Mouse (Mus musculus) megakaryocyte, adult 5-6 weeks (primary cell): ENCODE measurements at regions not wholly inside any gene's neighbourhood (a gene's known extent, or its start where the extent isn't known, plus 50 kb on each side); places are given as distances from the start of the nearest gene placed in this dataset.
"Not testable (repeated sequence)": the region's sequence is repeated elsewhere in the genome, so short reads cannot be mapped to it uniquely, and the experiment has no call there.

Experiments used
- ATAC-seq: 2 replicates; pipeline ENCODE4 v1.8.0; 2016; ENCODE audit warnings: mild to moderate bottlenecking, inconsistent platforms; ENCODE audit not compliant: poor library complexity, severe bottlenecking

DNA sequence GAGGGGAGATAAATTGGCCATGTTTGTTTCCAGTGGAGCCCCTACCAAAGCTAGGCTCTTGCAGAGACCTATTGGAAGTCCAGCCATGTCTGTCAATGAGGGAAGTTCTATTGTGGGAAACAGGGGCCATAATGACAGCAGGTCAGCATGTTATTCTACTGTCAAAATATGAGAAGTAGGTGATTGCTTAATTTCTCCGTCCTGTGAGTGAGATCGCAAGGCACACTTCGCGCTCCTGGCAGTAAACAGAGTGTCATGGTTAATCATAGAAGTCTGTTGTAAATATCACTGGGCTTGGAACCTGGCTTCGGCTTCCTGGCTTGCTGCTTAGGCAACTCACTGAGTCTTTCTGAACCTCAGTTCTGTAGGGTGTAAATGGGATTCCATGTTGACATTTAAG lies 72.5 kb upstream of the Ccdc122 start:
- ATAC-seq: peak; percentile 87

DNA sequence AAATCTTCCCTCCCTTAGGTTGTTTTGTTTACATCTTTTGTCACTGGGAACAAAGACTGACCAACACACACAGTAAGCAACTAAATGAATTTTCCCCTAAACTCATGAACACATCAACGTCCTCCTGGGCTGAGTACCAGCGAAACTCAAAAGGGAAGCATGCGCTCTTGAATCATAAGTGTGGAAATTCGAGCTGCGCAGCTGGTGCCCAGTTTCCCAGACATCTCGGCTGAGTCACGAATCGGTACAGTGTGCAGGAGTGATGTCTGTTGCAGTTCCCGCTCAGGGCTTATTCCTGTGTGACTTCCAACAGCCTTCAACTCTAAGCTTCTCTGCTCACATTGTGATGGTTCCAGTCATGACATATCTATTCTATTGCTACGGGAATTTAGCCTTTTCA lies 77.7 kb upstream of the Ccdc122 start:
- no peak for ATAC-seq

- no peak for ATAC-seq
Observed at GRCm38 (mm10) chr14:76957136-76957535, 79.4 kb upstream of the Ccdc122 start.

GRCm38 (mm10) chr14:76953171-76953570 lies 83.4 kb upstream of the Ccdc122 start:
- ATAC-seq: no peak

DNA sequence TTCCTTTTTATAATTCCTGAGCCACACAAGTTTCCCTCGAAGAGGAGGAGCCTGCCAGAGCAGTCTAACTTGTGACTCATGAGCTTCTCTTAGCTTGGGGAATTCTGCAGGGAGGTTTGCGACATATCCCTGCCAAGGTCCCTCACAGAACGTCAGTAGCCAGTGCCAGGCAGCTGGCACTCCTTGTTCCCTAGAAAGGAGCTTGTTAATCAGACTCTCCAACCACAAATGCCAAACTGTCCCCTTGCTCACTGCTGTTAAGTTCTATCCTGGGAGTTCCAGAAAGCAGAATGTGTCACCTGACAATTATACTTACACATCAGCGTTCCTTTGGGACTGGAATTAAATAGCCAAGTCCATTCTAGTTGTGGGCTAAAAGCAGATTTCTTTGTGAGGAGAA lies 85.1 kb upstream of the Ccdc122 start:
- ATAC-seq: no peak

GRCm38 (mm10) chr14:76949388-76949787 lies 87.2 kb upstream of the Ccdc122 start:
- ATAC-seq: no peak

DNA sequence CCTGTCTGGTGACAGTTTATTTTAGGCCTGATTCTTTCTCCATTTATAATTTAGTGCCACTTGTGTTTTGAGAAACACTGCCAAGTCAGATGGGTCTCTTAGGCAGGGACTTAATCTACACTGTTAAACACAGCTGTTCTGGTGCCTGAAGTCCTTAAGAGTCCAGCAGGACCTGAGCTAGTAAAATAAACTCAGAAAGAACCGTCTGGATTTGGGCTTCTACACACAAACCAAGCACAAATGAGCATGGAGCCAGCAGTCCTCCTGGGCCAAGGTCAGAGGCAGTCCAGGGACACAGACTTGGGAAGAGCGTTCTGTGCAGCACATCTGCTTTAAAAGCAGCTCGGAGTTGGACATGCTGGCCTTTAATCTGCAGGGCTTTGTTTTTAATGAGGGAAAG lies 87.6 kb upstream of the Ccdc122 start:
- no peak for ATAC-seq

- no peak for ATAC-seq
Observed at GRCm38 (mm10) chr14:76948481-76948880, 88.1 kb upstream of the Ccdc122 start.

DNA sequence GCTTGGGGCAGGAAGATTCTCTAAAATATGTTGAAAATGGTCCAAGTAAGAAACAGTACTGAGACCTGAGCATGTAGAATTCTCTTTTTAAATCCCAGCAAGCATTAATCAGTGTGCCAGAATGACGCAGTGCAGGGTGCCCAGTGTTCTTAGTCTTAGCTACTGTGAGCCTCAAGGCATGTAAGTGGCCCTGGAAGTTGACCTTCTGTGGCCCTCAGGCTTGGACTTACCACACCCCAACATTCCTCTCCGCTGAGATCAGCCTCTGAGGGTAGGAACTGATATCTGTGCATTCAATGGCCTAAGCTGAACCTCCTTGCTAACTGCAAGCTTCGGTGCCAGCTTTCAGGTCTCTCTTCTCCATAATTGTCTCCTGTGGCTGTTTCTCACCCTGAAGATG lies 89.4 kb upstream of the Ccdc122 start:
- no peak for ATAC-seq

DNA sequence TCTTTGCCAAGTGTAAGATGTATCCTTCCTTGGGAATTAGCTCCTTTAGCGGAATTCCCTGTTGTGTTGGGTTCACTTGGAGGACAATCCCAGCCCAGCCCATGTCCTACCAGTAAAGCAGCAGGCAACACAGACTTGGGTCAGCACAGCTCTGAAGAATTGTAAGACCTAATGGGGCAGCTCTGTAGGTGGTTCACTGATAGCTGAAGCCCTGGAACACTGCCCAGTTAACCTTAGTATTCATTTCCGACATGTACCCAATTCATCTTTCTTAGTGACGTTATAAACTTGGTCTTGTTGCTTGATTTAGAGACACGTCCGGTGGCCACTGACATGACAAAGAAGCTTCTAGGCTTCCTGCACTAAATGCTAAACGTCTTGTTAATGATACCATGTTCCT lies 90.9 kb upstream of the Ccdc122 start:
- ATAC-seq: no peak

GRCm38 (mm10) chr14:76941474-76942212 lies 94.9 kb upstream of the Ccdc122 start:
- peak; percentile 72 for ATAC-seq

- no peak for ATAC-seq
Observed at GRCm38 (mm10) chr14:76940507-76940906, 96.1 kb upstream of the Ccdc122 start.

GRCm38 (mm10) chr14:76936671-76937070 lies 99.9 kb upstream of the Ccdc122 start:
- ATAC-seq: no peak

DNA sequence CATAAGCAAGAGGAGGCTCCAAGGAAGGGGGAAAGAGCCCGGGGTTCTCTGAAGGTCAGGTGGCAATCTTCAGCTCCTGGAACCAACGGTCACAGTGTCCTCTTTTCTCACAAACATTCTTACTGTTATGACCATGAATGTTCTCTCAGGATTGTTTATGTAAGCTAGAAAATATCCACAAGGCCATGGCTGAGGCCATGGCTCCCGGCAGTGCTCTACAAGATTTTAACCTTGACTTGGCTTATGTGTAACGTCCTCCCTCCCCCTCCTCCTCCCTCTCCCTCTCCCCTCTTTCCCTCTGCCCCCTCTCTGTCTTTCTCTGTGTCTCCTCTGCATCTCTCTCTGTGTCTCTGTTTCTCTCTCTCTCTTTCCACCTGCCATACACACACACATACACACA lies 100.5 kb upstream of the Ccdc122 start:
- ATAC-seq: not testable (repeated sequence)

DNA sequence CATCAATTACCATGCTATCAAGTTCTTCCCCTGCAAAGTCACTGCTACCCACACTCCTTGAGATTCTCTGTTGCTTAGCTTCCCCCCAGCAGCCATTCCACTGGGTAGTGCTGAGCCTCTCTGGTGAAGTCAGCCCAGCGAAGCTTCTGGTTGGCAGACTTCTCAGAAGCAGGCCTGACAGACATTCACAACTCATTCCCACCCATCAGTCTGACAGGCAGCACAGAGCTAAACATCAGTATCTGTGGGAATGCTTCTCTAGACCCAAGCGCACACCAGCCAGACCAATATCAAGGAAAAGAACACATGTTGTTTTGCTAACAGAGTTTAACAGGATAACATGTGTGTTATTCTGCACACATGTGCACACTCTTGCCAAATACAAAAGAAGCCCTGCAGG lies 101.1 kb upstream of the Ccdc122 start:
- no peak for ATAC-seq

DNA sequence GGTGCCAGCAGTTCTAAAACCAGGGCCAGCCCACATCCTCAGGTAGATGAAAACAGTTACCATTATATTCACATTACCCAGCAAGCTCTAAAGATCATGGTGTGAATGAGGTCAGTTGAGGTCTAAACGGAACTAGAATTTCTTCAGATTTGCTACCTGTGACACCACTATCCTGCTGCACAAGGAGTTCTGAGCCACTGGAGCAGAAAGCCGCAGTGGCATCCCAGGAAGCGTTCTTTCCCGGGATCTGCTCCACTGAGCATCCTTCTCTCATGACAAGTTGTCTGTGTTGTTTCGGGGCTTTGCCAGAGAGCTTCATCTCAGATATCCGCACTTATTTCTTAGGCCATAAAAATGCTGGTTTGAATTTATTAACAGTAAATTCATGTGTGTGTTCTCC lies 103.7 kb upstream of the Ccdc122 start:
- ATAC-seq: no peak

- ATAC-seq: no peak
Observed at GRCm38 (mm10) chr14:76931398-76931797, 105.2 kb upstream of the Ccdc122 start.

DNA sequence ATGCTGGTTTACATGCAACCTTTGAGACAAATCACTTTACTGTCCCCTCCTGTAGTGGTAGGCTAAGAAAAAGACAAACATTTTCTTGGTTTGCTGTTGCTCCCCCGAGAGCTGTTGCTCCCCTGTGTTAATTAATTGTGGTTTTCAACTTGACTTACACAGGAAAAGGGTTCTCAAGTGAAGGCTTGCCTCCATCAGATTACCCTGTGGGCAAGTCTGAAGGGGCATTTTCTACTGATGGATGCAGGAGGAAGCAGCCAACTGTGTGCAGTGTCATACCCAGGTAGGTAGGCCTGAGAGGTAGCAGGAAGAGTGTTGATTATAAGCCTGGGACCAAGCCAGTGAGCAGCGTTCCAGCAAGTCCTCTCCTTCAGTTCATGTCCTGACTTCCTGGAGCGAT lies 107.0 kb upstream of the Ccdc122 start:
- no peak for ATAC-seq

- ATAC-seq: no peak
Observed at GRCm38 (mm10) chr14:76928706-76929105, 107.9 kb upstream of the Ccdc122 start.

- peak; percentile 47 for ATAC-seq
Observed at GRCm38 (mm10) chr14:76927245-76927806, 109.2 kb upstream of the Ccdc122 start.

- ATAC-seq: no peak
Observed at GRCm38 (mm10) chr14:76926416-76926815, 110.2 kb upstream of the Ccdc122 start.

GRCm38 (mm10) chr14:76922399-76922939 lies 114.1 kb upstream of the Ccdc122 start:
- no peak for ATAC-seq

- no peak for ATAC-seq
Observed at GRCm38 (mm10) chr14:76918091-76918490, 118.5 kb upstream of the Ccdc122 start.
